Comparison of ENCODE assay signal across 11 mouse cellular contexts in the genomic region with DNA sequence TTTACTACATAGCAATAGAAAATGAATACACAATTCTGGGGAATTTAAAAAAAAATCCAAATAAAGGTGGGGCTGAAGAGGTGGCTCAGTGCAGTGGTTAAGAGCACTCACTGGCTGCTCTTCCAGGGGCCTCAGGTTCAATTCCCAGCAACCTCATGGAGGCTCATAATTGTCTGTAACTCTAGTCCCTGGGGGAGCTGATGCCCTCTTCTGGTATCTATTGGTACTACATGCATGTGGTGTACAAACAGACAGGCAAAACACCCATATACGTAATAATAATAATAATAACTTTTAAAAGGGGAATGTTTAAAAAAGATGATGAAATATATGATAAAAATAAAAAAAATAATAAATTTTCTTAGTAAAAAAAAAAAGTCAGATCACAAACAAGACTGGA. TPM values are rescaled to one million over a fixed set of nuclear protein-coding genes. Genes with fewer than 3 reads are reported as not detected.
DNase-seq lines count a peak whose midpoint lies in the region; ATAC-seq and TF ChIP-seq lines count a peak whose summit lies in the region.
"Had no signal": no experiment of that assay in that cellular context is flagged by ENCODE, and none has a peak within 500 bp of the region (broad histone marks: within the 10 kb centered on the region; RNA-seq: fewer than 3 reads in every experiment).

No protein-coding gene starts in this region.

- DNase-seq in hindbrain, postnatal 0 days (ENCODE audit: low spot score), result no peak
- DNase-seq in hindbrain, embryonic 14.5 days (ENCODE audit: low spot score), result no peak
- DNase-seq in testis, postnatal 14 days (ENCODE audit: low spot score), result no peak
- DNase-seq in brain, embryonic 14.5 days (ENCODE audit: low read depth), result no peak
- DNase-seq in thymus, postnatal 25 days, result peak; percentile 18
- DNase-seq in urinary bladder, postnatal 4 days (ENCODE audit: low spot score in 2 of 2), result no peak
- DNase-seq: kidney, postnatal 10 days had no signal

- H3K4me2 ChIP-seq in hindbrain, postnatal 0 days (ENCODE audit: low read depth, low read length), result no peak overlapping the region
- H3K4me2 ChIP-seq in hindbrain, embryonic 14.5 days (replicated peaks), result no peak overlapping the region
- no peak overlapping the region for H3K4me2 ChIP-seq in forebrain, embryonic 16.5 days (ENCODE audit: low read length)
- H3K4me2 ChIP-seq: stomach, embryonic 15.5 days had no signal

- ATAC-seq in hindbrain, postnatal 0 days, result no peak
- ATAC-seq in hindbrain, embryonic 14.5 days (ENCODE audit: low FRiP score), result no peak
- ATAC-seq in forebrain, embryonic 16.5 days, result no peak

- no peak overlapping the region for H3K9ac ChIP-seq in hindbrain, postnatal 0 days (replicated peaks; ENCODE audit: low read length)
- no peak overlapping the region for H3K9ac ChIP-seq in hindbrain, embryonic 14.5 days
- no peak overlapping the region for H3K9ac ChIP-seq in forebrain, embryonic 16.5 days (replicated peaks; ENCODE audit: low read depth, low read length)
- H3K9ac ChIP-seq: stomach, embryonic 15.5 days had no signal

- no peak overlapping the region for H3K27ac ChIP-seq in hindbrain, postnatal 0 days
- no peak overlapping the region for H3K27ac ChIP-seq in hindbrain, embryonic 14.5 days
- H3K27ac ChIP-seq in testis, adult 2 months (ENCODE audit: control insufficient read depth, insufficient read depth, low read depth, low read length), result no peak overlapping the region
- no peak overlapping the region for H3K27ac ChIP-seq in forebrain, embryonic 16.5 days (ENCODE audit: low read length)
- H3K27ac ChIP-seq: midbrain, embryonic 10.5 days; stomach, embryonic 15.5 days had no signal

- TF ChIP-seq POLR2A in testis, adult 2 months (IDR thresholded peaks at IDR 0.05; ENCODE audit: control insufficient read depth, low read depth, low read length), result no peak
- TF ChIP-seq POLR2A in brain, embryonic 14.5 days (IDR thresholded peaks at IDR 0.05; ENCODE audit: borderline replicate concordance, extremely low read depth, insufficient read depth, insufficient read length, poor library complexity, severe bottlenecking), result no peak

- H3K9me3 ChIP-seq in hindbrain, postnatal 0 days (ENCODE audit: low read length), result no peaks in the 10 kb centered on the region
- no peaks in the 10 kb centered on the region for H3K9me3 ChIP-seq in hindbrain, embryonic 14.5 days (ENCODE audit: control insufficient read depth, low read length)
- no peaks in the 10 kb centered on the region for H3K9me3 ChIP-seq in forebrain, embryonic 16.5 days (ENCODE audit: control insufficient read depth, low read length)
- H3K9me3 ChIP-seq: midbrain, embryonic 10.5 days; stomach, embryonic 15.5 days had no signal

- H3K4me1 ChIP-seq in hindbrain, postnatal 0 days (ENCODE audit: insufficient read depth, low read length), result no peaks in the 10 kb centered on the region
- H3K4me1 ChIP-seq in hindbrain, embryonic 14.5 days (replicated peaks; ENCODE audit: control insufficient read depth, insufficient read depth, low read length), result 0 out of 2 replicates have a peak, but pooled peaks cover 4% of the 10 kb centered on the region
- H3K4me1 ChIP-seq in testis, adult 2 months (ENCODE audit: control insufficient read depth, insufficient read depth, low read length), result no peaks in the 10 kb centered on the region
- H3K4me1 ChIP-seq in forebrain, embryonic 16.5 days (replicated peaks; ENCODE audit: control insufficient read depth, insufficient read depth, low read length), result no peaks in the 10 kb centered on the region
- H3K4me1 ChIP-seq: stomach, embryonic 15.5 days had no signal

- peak; percentile 43 for TF ChIP-seq CTCF in hindbrain, postnatal 0 days (IDR thresholded peaks at IDR 0.05; ENCODE audit: low read depth)
- TF ChIP-seq CTCF in testis, adult 2 months (IDR thresholded peaks at IDR 0.05; ENCODE audit: control insufficient read depth, insufficient read depth, insufficient replicate concordance, low read depth, low read length), result peak; percentile 7; the same call in 1 of the 2 replicates
- TF ChIP-seq CTCF in brain, embryonic 14.5 days (IDR thresholded peaks at IDR 0.05; ENCODE audit: borderline replicate concordance, extremely low read depth, insufficient read depth, insufficient read length), result 0 out of 2 replicates have a peak, but pooled peaks have one; percentile 33

- 93% methylated on average over 1 of the region's 1 CpGs for WGBS in hindbrain, postnatal 0 days
- WGBS in hindbrain, embryonic 14.5 days, result 89% methylated on average over 1 of the region's 1 CpGs
- WGBS in forebrain, embryonic 16.5 days, result 94% methylated on average over 1 of the region's 1 CpGs

- H3K36me3 ChIP-seq in hindbrain, postnatal 0 days (ENCODE audit: insufficient read depth, low read length), result no peaks in the 10 kb centered on the region
- H3K36me3 ChIP-seq in hindbrain, embryonic 14.5 days (replicated peaks; ENCODE audit: control insufficient read depth, insufficient read depth), result no peaks in the 10 kb centered on the region
- no peaks in the 10 kb centered on the region for H3K36me3 ChIP-seq in testis, adult 2 months (ENCODE audit: control insufficient read depth, insufficient read depth, low read length)
- H3K36me3 ChIP-seq in forebrain, embryonic 16.5 days (ENCODE audit: control insufficient read depth, insufficient read depth), result no peaks in the 10 kb centered on the region
- H3K36me3 ChIP-seq: midbrain, embryonic 10.5 days had no signal

- H3K4me3 ChIP-seq in hindbrain, postnatal 0 days (ENCODE audit: low read length), result no peak overlapping the region
- H3K4me3 ChIP-seq in hindbrain, embryonic 14.5 days (replicated peaks; ENCODE audit: low read length), result no peak overlapping the region
- no peak overlapping the region for H3K4me3 ChIP-seq in testis, adult 2 months (ENCODE audit: control insufficient read depth, low read depth, low read length)
- H3K4me3 ChIP-seq in forebrain, embryonic 16.5 days (replicated peaks; ENCODE audit: low read length), result no peak overlapping the region
- H3K4me3 ChIP-seq: midbrain, embryonic 10.5 days; stomach, embryonic 15.5 days had no signal

- no peaks in the 10 kb centered on the region for H3K27me3 ChIP-seq in hindbrain, postnatal 0 days (ENCODE audit: insufficient read depth, low read length)
- H3K27me3 ChIP-seq in hindbrain, embryonic 14.5 days (ENCODE audit: control insufficient read depth, insufficient read depth, low read length), result no peaks in the 10 kb centered on the region
- H3K27me3 ChIP-seq in testis, adult 2 months (ENCODE audit: control insufficient read depth, insufficient read depth, low read length), result no peaks in the 10 kb centered on the region
- no peaks in the 10 kb centered on the region for H3K27me3 ChIP-seq in forebrain, embryonic 16.5 days (replicated peaks; ENCODE audit: control insufficient read depth, insufficient read depth, low read length)
- H3K27me3 ChIP-seq: stomach, embryonic 15.5 days had no signal

RNA-seq across cellular contexts. Expression of a gene that starts 43.4 kb away (rescaled TPM):
- 42.4 and 46.0 TPM in 2 replicates for total RNA-seq in hindbrain, postnatal 0 days (2014; rRNA removed)
- polyA plus RNA-seq in hindbrain, postnatal 0 days (2015; fragmentation: Nextera tagmentation; extraction: Ambion mirVana), result 67.9 and 78.0 TPM in 2 replicates
- polyA plus RNA-seq in hindbrain, embryonic 14.5 days (2014; fragmentation: Nextera tagmentation; extraction: Ambion mirVana), result 51.8 and 54.3 TPM in 2 replicates
- polyA plus RNA-seq in testis, adult 2 months (2012; rRNA removed), result 5.3 and 6.2 TPM in 2 replicates
- polyA plus RNA-seq in brain, embryonic 14.5 days (2012; rRNA removed), result 16.8 and 21.0 TPM in 2 replicates
- 31.8 and 33.1 TPM in 2 replicates for polyA plus RNA-seq in forebrain, embryonic 16.5 days (2015; fragmentation: Nextera tagmentation; extraction: Ambion mirVana)

RNA-seq across cellular contexts. Expression of a gene that starts 43.5 kb away (rescaled TPM):
- 5.3 and 10.6 TPM in 2 replicates for total RNA-seq in hindbrain, postnatal 0 days (2014; rRNA removed)
- polyA plus RNA-seq in hindbrain, postnatal 0 days (2015; fragmentation: Nextera tagmentation; extraction: Ambion mirVana), result 9.2 and 10.9 TPM in 2 replicates
- 6.2 and 6.6 TPM in 2 replicates for polyA plus RNA-seq in hindbrain, embryonic 14.5 days (2014; fragmentation: Nextera tagmentation; extraction: Ambion mirVana)
- 7.3 and 7.6 TPM in 2 replicates for polyA plus RNA-seq in testis, adult 2 months (2012; rRNA removed)
- polyA plus RNA-seq in brain, embryonic 14.5 days (2012; rRNA removed), result 4.6 TPM in 2 replicates
- polyA plus RNA-seq in forebrain, embryonic 16.5 days (2015; fragmentation: Nextera tagmentation; extraction: Ambion mirVana), result 4.0 and 4.9 TPM in 2 replicates
